Mouse (Mus musculus) hematopoietic stem cell, adult 5-6 weeks (primary cell): ENCODE measurements around the gene Gpr45. TPM values are rescaled to one million over a fixed set of nuclear protein-coding genes. Genes with fewer than 3 reads are reported as not detected.
"Not testable (repeated sequence)": the region's sequence is repeated elsewhere in the genome, so short reads cannot be mapped to it uniquely, and the experiment has no call there.

ENCODE experiments used
- ATAC-seq, 2 experiments: fragments of 125-278 bp in 1 of 2; replicated peaks in 1 of 2; 2 replicates each; pipeline ENCODE4 v1.8.0; 2016 to 2017; ENCODE audit warnings: inconsistent platforms in 2 of 2, mild to moderate bottlenecking in 2 of 2, moderate number of reproducible peaks in 2 of 2, low read depth in 1 of 2, moderate TSS enrichment in 1 of 2; ENCODE audit not compliant: low FRiP score in 2 of 2, poor library complexity in 2 of 2, severe bottlenecking in 2 of 2, insufficient read depth in 1 of 2, low TSS enrichment in 1 of 2
- total RNA-seq: library from RNA; stranded (forward); fragments of 172-1452, 232-1000 nt; gene quantifications from 2 replicates; pipeline ENCODE4 v1.2.3, GENCODE M21; 2017

Gene Gpr45
- total RNA-seq, 1 experiment from 2014 or later, result 3.4 TPM

DNA sequence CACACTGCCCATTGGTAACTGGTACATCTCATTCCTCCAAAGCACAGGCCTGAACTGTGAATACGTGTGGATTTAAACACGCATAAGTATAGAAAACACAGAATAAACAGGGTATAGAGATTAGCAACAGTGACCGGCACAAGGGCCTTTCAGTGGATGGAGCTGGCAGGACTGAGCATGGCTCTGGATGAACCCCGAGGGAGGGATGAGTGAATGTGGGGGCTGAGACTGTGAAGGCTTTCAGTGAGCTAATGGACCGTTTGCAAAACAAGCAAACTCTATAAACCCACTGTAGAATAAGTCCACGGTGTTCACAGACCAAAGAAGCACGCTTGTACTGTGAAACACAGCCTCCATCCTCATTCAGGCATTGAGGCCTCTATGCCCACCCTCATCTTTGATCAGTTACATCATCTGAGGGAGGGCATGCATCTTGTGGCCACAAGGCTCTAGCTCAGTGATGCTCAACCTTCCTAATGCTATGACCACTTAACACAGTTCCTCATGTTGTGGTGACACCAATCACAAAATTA, 62.5 kb downstream of the Gpr45 start:
- ATAC-seq, result not testable (repeated sequence)

DNA sequence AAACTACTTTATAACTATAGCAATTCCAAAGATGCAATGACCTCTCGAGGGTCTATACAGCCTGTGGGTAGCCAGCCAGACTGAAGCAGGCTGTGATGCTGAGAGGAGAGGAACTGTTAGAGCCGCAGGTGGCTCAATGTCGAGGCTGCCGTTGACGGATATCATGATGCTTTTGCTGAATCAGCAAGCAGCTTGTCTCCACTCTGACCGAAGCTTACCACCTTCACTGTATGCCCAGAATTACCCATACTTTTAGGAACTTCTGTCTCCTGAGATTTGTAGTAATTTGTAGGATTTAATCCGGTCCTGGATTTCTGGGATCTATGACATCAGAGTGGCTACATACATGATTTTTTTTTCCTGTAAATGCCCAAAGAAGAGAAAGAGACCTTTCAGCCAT, 83.3 kb downstream of the Gpr45 start:
- no peak for ATAC-seq

DNA sequence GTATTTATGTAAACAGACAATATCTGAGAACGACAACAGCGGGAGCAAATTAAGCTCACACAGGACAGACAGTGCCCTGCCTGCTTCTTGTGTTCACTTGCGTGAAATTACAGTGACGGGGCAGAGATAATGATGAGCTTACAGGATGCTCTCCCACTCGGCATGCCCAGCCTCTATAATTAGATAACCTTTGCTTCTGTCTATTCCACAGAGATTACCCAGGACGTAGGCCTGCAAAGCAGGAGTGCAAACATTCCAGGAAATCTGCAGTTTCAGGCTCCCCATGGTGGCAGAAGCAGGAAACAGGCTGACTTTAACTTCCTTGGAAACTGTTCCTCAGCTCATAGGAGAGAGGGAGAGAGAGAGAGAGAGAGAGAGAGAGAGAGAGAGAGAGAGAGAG, 89.6 kb downstream of the Gpr45 start:
- ATAC-seq, result no peak

DNA sequence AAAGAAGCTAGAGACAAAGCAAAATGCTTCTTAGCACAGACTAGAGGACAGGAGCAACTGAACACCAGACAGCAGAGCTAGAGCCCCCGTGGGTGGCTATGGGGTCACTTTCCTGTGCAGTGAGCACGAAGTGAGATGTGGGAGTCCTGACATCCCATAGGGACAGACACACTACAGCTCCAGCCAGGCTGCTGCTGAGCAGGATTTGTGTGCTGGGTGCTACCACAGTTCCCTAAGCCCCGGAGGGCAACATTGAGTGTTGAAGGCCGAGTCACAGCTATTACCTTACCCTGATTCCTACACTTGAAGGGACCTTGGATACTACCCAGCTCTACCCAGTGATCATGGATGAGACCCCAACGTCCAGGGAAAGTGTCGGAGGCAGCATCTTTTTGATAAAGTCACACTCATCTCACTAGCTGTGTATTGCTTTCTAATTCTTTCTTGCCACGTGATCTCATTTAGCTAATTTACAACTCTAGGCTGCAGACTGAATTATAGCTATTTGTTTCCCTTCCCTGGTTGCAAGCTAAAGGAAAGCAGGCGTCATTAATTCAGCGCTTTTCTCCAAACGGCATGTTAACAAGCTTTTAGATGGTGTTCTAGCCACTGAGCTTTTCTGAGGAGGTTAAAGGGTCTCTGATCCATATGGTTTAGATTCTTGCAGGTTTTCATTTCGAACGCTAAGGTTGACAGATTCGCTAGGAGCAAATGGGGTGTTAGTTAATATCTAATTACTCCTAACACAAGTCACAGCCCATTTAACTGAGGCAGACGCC, 92.7 kb downstream of the Gpr45 start:
- ATAC-seq, result no peak

DNA sequence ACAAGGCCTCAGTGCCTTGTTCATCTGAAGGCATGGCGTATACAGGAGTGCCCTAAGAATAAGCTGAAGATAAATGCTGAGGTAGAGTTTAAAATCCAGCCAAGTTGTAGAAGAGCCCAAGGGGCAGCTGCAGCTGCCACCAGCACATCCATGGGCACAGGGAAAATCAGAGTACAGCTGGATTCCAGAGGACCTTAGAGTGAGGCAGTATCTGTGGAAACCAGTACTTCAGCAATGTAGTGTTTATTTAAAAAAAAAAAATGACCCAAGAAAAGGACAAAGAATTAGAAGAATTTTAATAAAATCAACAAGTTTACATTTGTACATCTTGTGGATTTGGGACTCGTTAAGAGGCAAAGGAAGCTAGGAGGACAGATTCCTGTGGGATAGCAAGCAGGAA, 94.3 kb downstream of the Gpr45 start:
- no peak for ATAC-seq

DNA sequence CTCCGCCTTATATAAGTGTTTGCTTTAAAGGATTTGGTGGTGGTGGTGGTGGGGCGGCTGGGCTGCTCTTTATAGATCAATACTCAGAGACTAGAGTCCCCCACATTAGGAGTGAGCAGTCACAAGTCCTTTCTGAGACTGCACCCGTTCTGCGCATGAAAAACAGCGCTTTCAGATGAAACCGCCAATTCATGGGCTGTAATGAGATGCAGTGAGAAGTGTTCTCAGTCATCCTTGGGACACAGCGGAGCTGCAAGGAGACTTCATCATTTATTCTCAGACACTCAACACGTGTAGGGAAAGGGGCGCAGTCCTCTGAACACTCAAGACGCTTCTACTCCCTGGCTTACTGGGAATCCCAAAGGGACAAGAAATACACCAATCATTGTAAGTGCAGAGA, 95.1 kb downstream of the Gpr45 start:
- ATAC-seq, result no peak

DNA sequence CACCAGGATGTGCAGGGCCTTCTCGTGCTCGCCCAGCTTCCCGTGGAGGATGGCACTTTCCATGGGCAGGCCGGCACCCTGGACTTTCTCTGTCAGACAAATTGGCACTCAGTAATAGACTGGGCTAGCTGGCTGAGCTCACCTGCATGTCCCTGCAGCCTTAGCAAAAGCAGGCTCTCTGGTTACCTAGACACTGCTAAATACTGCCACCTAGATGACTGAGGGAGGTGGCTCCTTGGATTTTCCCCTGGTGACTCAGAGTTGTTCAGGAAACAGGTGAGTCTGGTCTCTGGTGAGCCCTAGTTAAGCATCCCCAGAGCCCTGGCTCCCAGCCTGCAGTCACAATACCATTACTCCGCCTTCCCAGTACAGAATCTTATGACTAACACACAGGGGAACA, 99.2 kb downstream of the Gpr45 start:
- no peak for ATAC-seq

DNA sequence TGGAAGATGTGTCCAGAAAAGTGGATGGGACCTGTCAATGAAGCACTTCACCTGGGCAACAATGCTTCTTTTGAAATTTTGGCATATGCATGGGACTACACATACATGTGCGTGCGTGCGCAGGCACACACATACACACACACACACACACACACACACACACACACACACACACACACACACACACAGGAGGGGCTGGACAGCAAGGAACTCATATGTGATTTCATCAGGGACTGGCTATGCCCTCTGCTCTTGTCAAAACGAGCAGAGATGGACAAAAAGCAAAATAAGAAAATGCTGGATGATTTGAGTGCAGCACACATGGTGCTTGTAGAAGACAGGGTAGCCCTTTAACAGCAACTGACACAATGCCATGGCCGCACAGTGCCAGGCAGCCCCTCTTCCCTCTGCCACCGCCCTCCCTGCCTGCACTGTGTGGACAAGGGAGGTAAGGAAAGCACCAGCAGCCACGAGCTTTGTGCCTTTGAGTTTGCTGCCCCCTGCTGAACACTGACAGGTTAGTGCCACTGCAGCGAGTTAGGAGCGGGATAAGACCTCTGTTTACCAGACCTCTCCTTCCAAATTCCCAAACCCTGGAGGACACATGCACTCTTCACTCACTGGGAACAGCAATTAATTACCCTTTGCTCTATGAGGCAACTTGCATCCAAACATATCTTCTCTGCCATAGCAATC, 113.1 kb downstream of the Gpr45 start:
- peak; percentile 73 to 83 for ATAC-seq

DNA sequence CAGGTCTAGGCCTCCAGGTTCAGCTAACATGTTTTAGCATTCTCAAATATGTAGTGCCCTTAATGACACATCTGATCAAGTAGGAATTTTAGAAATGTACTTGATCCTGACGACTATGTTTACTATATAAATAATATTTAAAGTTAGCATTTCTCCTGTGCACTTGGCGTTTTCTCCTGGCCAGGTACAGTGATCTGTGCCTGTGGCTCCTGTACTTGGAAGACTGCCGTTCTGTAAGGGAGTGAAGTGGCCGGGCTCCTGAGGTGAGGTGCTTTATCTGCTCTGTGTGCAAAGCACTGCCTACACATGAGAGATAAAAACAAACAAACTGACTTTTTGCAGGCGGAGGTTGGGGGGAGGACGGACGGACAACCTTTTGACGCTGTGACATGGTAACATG, 113.9 kb downstream of the Gpr45 start:
- no peak for ATAC-seq

DNA sequence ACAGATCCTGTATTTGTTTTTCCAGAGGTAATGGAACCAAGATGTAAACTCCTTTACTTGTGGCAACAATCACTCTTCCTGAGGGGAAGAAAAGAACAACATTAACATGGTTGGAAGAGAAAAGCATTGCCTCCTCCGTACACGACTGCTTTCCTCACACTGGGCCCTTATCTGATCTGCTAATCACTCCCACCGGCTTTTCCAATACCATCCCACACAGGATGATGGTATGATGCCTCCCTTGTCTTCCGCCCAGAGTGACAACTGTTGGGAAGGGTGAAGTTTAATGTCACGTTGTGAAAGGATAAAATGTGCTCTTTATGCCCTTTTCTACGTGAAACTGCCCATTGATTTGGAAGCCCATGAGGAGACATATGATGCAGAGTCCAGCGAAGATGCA, 114.9 kb downstream of the Gpr45 start:
- no peak for ATAC-seq

DNA sequence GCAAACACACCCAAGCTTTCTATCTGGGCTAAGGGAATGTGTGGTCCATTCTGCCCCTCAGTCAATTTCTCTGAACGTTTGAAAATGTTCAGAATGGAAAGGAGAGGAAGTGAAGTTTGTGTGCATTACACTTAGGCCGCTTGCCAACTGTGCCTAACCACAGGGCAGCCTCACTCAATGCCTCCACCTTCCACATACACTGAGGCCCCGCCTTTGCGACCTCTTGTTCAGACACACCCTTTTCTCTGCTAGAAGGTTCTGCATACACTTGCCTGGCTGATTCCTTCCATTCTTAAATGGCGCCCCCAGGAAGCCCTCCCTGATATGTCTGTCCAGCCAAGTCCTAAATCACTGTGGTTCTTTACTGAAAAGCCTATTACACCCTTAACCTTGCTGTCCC, 118.1 kb downstream of the Gpr45 start:
- peak; percentile 94 to 96 for ATAC-seq

DNA sequence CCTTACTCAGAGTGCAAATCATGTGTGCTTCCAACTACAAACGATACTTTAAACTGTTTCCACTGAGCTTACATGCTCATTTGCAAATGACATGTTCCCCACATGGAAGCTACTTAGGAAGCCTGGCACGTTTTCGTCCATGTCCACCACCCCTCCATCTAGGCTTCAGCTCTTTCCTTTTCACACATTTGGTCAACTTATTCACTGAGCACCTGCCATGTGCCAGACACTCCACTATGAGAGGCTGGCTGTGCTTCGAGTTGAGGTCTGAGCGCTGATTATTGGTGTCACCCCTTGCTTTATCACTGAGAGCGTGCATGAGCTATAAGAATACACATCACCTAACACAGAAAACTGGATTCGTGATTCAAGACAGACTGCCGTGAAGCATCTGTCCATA, 119.4 kb downstream of the Gpr45 start:
- no peak for ATAC-seq

DNA sequence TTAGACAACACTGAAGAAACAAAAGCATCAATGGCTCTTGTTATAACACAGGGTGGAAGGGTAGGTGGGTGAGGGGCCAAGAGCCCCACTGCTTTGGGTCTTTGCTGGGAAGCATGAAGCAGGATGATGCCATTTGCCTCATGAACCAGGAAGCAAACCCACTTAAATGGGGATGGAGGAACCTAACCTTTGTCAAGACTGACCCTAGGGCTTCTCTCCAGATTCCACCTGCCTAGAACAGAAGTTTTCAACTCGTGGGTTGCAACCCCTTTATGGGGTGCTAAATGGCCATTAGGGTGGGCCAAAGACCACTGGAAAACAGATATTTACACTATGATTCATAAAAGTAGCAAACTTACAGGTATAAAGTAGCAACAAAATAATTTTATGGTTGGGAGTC, 119.9 kb downstream of the Gpr45 start:
- no peak for ATAC-seq

DNA sequence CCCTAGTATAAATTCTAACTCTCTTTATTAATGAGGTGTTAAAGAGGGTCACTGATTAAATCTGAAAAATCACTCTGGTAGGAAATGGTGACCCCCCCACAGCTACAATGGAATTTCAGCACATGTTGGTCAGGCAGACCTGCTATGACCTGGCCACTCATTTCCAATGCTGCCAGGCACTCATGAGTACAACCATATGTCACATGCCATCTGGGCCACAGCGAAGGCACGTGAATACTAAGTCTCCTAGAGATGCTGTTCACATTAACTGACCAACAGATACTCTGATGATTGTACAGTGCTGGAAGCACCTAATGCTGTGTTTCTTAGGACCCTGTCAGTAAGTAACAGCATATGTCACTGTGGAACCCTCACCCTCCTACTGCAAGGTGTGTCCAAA, 122.1 kb downstream of the Gpr45 start:
- ATAC-seq, result no peak

DNA sequence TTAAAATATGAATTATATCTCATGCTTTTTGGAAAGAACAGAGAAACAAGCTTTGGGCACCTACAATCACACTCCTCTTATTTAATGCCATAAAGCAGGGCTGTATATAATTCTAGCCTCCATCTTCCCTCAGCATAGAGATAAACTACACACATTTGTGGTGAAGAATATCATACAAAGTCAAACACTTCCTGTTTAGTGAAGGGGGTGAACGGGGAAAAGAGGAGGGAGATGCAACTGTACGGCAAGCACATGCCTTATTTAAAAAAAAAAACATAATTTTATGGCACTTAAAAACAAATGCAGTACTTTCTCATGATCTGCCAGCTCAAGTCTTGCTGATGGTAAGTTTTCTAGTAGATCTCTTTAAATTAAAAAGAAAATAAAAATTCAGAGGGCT, 125.5 kb downstream of the Gpr45 start:
- no peak for ATAC-seq

DNA sequence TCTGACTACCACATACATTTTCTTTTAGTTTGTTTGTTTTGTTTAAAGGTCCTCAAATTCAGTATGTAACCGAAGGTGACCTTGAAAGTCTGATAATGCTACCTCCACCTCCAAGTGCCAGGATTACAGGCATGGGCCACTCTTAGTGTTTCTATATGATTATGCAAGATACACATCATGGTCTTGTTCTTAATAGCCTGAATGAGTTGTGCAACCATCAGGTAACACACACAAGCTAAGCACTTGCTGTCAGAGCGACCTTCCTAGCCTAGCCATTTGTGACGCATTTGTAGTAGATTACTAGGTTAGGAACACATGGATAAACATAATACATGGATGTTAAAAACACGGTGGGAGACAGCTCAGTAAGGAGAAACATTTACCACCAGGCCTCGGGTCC, 130.3 kb downstream of the Gpr45 start:
- ATAC-seq, result no peak
